Mouse (Mus musculus) kidney, postnatal 14 days (tissue): ENCODE data around the gene Cdk4.

Source experiments
- DNase-seq: peaks from one replicate; pipeline ENCODE4 v3.0.0; 2022; ENCODE audit warnings: mixed read lengths

The Cdk4 gene

DNA sequence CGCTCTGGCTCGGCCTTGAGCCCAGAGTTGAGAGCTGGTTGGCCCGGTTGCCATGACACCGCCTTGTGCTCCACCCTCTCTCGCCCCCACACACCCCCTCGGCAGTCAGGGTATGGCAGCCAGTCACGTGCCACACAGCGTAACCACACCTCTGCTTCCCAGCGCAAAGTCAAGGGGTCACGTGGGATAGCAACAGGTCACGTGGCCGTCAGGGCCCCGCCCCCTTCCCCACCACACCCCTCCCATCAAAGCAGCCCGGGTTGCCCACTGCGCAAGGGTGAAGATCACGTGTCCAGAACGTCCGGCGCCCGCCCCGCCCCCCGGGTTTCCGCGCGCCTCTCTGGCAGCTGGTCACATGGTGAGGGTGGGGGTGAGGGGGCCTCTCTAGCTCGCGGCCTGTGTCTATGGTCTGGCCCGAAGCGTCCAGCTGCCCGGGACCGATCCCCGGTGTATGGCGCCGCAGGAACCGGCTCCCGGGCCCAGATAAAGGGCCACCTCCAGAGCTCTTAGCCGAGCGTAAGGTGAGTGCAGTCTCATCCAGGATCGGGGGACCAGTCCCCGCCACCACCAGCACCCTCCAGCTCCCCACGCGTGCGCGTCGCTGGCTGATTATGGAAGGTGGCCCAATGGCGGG is at the start of gene Cdk4:
Gene Cdk4, plus strand, starts transcription at position 296 of the 634 bp plus-strand sequence.
- peak; percentile 99 for DNase-seq

DNA sequence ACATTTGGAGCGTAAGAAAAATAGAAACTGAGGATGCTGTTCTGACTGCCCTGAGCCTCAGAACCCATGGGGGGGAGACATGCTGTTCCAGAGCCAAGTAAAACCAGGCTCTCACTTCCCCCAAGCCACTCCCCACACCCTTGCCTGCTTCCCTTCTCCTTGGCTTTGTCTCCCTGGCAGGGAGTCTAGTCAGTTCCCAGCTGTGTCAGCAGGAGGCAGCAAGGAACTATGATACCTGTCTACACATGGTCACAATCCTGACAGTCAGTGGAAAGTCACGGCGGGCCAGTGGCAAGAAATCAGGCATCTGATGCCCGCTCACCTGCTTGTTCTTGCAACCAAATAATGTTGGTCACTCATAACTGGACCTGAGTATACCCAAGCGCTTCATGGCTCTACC is 46.8 kb upstream of the Cdk4 start:
- peak; percentile 64 for DNase-seq

DNA sequence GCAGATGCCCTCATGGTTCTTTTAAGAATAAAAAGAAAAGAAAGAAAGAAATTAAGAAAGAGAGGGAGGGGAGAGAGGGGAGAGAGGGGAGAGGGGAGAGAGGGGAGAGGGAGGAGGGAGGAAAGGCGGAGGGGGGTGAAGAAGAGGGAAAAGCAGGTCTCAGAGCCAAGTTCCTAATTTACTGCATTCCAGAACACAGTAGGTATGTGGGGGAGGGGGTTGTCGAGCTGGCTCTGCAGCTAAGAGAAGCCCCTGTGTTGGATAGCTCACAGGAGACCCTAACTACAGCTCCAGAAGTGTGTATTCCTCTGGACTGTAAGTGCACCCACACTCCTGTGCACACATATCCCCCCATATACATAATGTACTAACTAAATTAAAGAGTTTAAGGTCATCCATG is 46.3 kb upstream of the Cdk4 start:
- no peak for DNase-seq

DNA sequence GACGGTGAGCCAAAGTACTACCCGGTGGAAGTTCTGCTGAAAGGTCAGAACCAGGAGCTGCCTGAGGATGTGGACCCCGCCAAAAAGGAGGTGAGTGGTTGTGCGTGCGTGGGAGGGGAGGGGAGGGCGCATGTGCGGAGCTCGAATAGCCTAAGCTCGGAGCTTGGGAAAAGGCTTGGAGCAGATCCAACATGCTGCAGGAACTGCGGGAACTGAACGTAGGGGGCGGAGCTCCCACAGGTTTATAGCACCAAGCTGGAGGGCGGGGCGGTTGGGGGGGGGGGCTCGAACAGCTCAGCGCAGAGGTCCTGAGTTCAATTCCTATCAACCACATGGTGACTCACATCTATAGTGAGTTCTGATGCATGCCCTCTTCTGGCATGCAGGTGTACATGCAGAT is 44.9 kb upstream of the Cdk4 start:
- no peak for DNase-seq

DNA sequence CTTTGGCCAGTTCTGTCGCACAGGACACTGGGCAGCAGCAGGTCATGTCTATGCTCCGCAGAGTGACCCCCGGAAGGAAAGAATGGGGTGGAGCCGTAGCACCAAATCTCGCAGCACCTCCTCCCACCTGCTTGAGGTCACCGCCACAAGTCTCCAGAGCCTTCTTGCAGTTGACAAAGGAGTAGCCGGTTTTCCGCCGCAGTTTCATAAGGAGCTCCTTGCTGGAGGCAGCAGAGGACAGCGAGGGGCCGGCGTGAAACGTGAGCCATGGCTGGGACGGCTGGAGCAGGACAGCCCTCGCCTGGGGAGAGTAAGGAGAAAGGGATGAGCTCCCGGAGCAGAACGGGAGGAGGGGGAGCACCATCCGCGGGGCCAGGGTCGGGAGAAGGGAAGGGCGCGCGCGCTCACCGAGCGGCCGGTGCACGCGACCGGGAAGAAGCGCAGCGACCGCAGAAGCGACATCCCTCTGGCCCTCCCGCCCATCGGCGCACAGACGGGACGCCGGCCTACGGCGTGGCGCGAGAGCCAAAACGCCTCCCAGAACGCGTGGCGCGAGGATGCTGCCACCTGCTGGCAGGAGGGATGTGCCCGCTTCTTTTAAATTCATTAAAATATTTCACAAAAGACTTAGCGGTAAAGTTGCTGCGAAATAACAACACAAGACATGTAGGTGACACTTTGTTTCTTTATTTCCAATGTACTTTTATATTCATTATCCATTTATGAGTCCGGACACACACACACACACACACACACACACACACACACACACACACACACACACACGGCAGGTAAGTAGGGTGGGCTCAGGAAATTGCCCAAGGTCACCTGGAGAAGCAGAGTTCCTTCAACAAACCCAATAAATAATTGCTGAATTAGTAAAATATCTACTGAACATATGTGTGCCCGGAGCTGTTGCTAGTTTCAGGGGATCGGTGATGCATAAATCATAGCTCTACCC is 32.7 kb upstream of the Cdk4 start, which contains the start of gene Tsfm:
Gene Tsfm, minus strand, starts transcription at position 505 of the 961 bp plus-strand sequence.
- peak; percentile 94 for DNase-seq

DNA sequence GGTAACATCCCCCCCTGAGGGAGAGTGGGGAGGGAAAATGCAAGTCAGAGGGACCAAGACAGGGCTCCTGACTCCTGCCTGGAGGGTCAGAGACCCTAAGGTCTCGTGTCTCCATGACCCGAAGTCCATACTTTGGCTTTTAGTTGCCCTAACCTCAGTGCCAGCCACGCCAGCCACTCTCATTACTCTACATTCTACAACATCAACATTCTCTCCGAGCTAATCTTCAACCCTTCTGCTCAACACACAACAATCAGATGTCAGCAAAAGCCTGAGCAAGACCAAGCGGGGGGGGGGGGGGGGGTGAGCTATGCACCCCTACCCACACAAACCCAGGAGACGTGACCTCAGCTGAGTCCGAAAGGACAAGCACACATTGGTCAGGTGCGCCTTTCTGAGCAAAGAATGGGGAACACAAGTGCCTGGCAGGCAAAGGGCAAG is 30.0 kb upstream of the Cdk4 start:
- DNase-seq = peak; percentile 74

DNA sequence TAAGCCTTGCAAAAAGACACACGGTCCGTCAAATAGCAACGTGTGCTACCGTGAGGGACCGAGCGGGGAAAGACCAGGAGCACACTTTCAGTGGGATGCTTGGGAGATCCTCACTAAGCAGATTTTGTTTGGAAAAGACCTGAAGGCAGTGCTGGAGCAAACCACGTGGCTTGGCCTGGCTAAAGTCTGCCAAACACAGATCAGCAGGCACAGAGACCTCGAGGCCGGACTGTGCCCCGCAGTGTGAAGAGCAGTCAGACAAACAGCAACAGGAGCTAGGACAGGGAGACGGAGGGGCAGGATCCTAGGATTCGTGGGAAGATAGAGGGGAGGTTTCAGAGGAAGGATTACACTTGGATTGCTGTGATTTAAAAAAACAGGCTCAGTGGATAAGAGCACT is 27.1 kb upstream of the Cdk4 start:
- peak; percentile 80 for DNase-seq

DNA sequence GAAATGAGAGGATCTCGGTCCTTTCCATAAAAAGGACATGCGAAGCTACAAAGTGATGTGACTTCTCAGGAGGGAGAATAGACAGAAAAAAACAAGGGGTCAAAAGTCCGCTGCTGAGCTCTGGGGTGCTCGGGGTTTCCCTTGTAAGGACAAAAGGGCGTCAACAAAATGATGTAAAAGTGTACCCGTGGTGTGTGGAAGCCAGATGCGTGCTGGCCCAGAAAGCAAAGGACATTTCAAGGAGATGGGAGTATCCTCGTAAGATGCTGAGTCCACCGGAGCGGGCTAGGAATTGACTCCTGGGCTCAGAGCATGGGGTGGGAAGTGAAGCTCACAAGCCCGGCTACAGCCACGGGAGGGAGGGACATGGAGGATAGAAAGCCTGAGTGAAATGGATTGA is 25.7 kb upstream of the Cdk4 start:
- peak; percentile 52 for DNase-seq

DNA sequence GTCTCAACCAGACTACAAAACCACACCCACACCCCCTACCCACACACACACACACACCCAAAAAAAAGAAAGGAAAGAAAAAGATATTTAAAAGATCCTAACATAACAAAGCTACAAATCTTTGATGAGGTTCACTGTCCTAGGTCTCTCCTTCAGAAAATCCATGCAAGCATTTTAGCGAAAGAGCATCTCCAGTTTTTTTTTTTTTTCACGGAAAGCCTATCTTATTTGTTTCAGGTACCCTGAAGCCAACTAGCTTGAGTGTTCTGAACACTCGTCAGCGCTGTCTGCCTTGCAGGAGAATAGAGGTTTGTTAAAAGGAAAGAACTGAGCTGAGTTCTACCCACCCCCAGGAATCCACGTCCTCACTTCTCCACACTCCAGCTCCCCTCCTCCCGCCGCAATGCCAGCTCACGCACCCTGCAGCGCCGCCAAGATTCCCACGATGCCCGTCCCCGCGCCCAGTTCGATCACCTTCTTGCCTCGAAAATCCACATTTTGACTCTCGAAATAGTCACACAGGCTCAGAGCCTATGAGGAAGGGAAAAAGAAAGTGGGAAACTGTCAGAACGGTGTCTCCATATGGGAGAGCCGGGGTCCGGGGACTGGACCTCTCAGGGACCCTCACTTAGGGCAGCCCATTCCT is 22.6 kb upstream of the Cdk4 start:
- DNase-seq = peak; percentile 46

DNA sequence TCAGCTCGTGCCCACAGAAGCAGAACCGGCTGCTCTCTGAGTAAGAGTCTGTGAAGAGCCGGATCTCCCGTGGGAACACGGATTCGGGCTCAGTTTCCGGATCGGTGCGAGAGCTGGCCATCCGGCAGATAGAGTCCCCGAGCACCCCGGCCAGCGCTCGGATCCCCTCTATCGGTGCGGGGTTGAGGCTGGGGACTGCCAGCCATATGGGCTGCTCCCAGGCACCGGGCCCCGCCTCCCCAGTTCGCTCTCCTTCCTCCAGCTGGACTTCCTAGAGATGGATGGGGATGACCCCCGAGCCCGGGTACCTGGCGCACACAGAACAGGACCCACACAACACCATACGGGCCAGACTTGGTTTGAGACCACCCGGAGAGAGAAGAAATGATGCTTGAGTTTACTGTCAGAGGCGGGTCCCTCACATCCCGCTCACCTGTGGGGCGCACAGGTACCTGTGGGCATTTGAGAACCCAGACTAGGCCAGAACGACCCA is 22.0 kb upstream of the Cdk4 start, which contains the start of the genes Mettl1 and Eef1akmt3:
Gene Mettl1, plus strand, starts transcription at position 141 of the 493 bp plus-strand sequence.
Gene Eef1akmt3, minus strand, starts transcription at position 240 of the 493 bp plus-strand sequence.
- peak; percentile 61 for DNase-seq

DNA sequence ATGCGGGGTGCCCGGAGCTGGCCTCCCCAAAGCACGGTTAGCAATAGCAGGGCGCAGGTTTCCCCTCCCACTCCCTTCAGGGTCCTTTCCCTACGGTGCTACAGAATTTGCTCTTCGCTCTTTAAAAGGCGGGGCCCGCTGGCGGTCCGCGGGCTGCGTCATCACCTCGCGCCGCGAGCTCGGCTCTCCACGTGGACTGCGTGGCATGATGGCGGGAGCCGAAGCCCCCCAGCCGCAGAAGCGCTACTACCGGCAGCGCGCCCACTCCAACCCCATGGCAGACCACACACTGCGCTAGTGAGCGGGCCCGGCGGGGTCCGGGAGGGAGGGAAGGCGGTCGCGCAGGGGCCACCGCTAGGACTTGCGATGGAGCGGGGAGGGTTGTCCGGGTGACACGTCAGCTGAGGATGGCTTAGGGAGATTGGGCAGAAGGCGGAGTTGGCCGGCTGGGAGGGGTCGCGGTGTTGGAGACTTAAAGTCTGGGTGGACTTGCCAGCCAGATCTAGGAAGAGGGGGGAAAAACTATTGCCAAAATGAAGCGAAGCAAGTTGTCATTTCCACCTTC is 21.5 kb upstream of the Cdk4 start:
- peak; percentile 93 for DNase-seq

DNA sequence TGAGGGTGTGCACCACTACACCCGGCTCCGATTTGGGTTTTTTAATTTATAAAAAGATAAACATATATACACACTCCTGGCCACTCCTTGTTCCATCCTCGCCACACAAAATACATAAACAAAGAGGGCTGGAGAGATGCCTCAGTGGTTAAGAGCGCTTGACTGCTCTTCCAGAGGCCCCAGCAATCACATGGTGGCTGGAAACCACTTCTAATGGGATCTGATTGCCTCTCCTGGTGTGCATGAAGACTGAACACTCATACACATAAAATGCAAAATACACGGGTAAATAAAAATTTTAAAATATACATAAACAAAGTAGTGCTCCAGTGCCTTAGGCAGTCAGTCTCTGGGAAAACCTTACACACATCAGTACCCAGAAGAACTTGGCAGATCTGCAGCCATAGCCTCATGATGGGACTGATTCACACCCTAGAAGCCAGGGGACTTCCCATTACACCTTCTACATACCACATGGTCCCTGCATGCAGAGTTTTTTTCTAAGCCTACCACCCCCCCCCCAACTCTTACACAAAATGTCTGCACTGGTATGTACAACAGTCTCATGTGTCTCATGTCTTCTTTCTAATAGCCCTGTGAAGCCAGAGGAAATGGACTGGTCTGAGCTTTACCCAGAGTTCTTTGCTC is 20.7 kb upstream of the Cdk4 start:
- no peak for DNase-seq

DNA sequence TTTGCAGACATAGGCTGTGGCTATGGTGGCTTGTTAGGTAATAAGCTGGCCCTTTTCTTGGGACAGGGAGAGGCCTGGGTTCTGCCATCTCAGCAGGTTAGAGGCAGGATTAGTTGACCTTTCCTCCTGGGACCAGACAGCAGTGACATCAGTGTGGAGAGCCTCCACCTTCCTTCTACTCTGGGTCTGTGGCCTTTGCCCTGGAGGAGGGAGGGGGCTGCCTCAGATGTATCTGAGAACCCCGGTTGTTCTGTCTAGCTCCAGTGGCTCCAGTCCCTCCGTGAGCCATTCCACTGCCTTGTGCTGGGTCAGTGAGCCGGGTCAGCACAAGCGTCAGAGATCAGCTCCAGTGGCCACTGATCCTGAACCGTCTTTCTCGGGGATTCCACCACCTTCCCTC is 20.1 kb upstream of the Cdk4 start:
- peak; percentile 88 for DNase-seq

DNA sequence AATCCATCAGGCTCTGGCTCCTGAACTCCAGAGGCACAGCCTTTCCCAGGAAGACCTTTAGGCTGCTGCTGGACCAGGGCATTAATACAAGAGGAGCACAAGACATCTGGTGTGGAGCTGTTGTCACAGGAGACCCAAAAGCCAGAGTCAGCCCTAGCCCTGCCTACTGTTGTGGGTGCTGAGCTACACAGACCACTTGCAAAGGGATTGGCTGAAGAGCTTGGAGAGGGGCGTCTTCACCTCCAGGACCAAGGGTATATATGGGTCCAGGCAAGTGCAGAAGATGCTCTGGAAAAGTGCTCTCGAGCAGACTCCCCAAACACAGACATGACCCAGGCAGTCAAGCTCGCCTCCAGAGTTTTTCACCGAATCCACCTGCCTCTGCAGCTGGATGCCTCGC is 15.4 kb upstream of the Cdk4 start, which contains the start of gene Cyp27b1:
Gene Cyp27b1, plus strand, starts transcription at position 297 of the 400 bp plus-strand sequence.
- peak; percentile 51 for DNase-seq

DNA sequence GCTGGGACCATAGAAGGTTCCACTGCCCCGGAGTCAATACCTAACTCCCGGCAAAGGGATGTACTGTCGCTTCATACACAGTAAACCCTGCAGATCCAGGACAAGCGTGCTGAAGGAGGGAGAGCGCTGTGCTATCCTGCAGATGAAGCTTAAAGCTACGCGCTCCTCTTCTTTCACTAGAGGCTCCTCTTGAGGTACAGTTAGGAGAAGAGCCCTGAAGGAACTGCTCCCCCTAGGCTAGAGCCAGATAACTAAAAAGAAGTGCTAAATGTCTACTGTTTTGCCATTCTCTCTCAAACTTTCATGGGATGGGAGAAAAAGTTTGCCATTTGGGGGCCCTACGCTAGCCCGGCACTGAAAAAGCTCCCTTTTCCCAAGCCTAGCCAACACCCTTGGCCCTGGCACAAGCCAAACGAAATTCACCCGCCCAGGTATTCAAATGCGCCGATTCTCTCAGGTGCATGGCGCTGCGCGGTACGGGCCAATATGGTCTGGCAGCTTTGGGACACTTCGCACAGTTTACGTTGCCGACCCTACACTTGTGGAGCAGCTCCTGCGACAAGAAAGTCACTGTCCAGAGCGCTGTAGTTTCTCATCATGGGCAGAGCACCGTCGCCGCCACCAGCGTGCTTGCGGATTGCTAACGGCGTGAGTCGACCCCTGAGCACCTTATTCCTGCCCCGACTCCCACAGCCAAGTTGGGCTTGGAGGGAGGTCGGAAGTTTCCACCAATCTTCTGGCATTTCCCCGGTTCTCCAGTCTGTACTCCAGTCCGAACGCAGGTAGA is 14.5 kb upstream of the Cdk4 start:
- DNase-seq = no peak

DNA sequence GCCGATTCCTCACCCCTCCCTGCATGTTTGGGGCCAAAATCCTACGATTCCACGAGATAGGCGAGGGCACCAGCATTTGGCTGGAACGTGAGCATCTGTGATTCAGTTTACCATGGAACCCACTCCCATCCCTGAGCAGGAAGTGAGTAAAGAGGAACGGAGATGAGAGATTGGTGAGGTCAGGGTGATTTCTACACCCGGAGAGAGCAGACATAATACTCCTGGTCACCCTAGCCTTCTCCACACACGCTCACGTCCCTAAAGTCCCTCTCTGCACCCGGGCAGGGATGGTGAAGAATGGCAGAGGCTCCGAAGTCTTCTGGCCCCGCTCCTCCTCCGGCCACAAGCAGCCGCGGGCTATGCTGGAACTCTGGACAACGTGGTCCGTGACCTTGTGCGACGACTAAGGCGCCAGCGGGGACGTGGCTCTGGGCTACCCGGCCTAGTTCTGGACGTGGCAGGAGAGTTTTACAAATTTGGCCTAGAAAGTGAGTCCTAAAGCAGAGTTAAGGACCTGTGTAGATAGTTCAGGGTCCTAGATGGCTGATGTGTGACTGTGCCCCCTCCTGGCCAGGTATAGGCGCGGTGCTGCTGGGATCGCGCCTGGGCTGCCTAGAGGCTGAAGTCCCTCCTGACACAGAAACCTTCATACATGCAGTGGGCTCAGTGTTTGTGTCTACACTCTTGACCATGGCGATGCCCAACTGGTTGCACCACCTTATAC is 13.8 kb upstream of the Cdk4 start:
- peak; percentile 48 for DNase-seq

DNA sequence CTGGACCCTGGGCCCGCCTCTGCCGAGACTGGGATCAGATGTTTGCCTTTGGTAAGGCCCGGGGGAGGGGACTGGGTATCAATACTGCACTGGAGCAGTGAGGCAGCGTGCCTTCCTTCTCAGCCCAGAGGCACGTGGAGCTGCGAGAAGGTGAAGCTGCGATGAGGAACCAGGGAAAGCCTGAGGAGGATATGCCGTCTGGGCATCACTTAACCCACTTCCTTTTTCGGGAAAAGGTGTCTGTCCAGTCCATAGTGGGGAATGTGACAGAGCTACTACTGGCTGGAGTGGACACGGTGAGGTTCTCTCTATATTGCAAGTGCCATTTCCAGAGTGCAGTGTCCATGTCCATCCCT is 13.2 kb upstream of the Cdk4 start:
- DNase-seq = no peak

DNA sequence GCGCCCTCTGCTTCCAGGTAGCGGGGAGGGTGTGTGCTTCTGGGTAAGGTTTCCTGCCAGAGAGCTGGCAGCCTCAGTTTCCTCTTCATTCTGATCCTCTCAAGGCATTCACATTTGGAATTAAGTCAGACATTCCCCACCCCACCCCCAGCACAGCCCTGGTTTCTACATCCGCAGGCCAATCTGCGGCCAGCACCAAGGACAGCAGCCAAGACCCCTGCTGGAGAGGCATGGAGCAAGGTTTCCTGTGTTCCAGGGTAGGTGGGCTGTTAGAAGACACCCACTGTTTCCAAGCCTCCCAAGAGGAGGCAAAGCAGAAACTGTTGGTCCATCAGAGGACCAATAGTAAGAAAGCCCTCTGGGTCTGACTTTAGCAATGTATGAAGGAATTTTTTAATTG is 8.7 kb upstream of the Cdk4 start:
- no peak for DNase-seq

DNA sequence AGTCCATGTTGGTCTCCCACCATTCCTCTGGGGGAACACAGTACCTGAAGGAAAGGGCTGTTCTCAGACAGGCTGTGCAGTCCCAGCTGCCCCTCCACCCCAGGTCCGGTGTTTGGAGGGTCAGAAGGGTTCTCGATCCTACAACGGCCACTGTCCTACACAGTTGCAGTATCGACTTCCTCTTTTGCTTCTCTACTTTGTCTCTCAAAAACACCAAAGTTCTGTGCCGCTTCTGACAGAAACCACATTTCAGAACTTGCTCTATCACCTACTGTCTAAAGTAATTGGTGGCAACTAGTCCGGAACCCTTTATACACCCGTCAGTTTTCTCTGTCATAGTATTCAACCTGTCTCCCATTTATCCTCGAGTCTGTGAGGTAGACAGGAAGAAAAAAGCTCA is 7.9 kb upstream of the Cdk4 start:
- no peak for DNase-seq

DNA sequence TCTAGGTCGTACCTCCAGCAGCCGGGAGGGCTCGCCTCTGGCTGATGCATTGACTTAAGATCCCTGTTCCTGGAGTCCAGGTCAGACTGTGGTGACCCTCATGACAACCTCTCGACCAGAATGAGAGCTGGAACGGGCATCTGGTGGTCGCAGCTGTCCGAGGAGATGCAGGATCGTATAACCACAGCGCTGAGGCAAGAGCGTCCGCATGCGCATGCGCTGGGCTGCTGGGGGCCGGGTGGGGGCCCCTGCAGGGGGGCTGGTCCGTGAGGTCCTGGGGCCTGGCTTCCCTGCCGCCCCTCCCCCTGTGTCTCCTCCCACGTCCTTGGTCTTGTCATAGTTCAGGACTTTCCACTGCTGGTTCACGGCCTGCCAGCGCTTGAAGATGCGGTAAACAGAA is 6.8 kb upstream of the Cdk4 start:
- DNase-seq = no peak

DNA sequence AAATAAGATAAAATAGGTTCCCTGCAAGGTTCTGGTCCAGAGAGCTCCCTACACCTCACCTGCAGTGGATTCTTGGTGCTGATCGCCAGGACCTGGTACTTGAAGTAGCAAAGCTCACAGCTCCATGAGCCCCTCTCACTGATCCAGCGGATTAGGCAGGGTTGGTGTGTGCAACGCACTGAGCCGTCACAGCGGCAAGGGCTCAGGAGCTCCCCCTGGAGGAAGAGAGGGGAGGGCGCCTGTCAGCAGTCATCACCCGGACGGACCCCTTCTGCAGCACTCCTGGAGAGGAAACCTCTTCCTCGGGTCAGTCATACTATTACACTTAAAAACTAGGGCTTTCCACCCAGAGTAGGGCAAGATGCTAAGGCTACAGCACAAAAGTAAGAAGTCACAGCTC is 5.2 kb upstream of the Cdk4 start:
- peak; percentile 86 for DNase-seq
